Mouse (Mus musculus): ENCODE measurements around the gene Slc38a9.

DNA sequence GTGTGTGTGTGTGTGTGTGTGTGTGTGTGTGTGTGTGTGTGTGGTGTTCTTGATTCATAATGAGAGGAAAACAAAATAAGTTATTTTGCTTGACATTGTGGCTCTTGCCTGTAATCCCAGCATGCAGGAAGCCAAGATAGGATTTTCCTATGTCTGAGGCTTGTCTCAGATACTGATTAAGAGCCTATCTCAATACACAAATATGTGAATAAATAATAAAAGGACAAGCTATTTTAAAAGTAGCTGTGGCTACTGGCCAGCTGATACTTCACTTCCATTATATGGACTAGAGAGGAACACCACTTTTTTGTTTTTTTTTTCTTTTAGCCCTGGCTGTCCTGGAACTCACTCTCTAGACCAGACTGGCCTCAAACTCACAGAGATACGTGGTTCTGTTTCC lies 101.2 kb downstream of the Slc38a9 start:
- no peak for TF ChIP-seq ZNF384 (IDR thresholded peaks at IDR 0.05; ENCODE audit: low read depth, low read length)
- no peak for TF ChIP-seq CHD2 (IDR thresholded peaks at IDR 0.05; ENCODE audit: low read depth, low read length)
- TF ChIP-seq ZC3H11A (IDR thresholded peaks at IDR 0.05; ENCODE audit: borderline replicate concordance, low read depth, low read length), result no peak
